ENCODE assay signal across 17 mouse cellular contexts in the genomic region with DNA sequence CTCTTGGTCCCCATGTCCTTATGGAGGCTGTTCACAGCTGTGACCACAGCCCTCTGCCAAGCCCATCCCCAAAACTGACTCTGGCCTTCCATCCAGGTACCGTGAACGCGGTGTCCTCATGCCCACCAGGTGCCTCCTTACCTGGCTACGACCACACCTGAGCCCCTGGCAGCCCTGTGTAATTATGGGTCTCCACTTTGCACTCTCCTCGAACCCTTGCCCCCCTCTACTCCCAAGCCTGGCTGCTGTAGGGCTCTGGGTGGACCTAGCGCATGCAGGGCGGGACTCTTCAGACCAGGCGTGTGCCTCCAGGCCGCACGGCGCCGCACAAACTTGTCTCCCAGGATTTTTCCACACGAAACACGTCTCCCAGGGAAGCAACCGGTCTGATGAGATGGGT. TPM values are rescaled to one million over a fixed set of nuclear protein-coding genes. Genes with fewer than 3 reads are reported as not detected.
DNase-seq lines count a peak whose midpoint lies in the region; ATAC-seq lines count a peak whose summit lies in the region.
"Had no signal": no experiment of that assay in that cellular context is flagged by ENCODE, and none has a peak within 500 bp of the region (broad histone marks: within the 10 kb centered on the region; RNA-seq: fewer than 3 reads in every experiment).

TSS of gene Pkp3 (plus strand) at position 378 of the 400 bp plus-strand sequence.

- DNase-seq in kidney, postnatal 14 days, result no peak
- DNase-seq in T-cell, adult 2 months (ENCODE audit: low spot score), result no peak
- DNase-seq in retina, embryonic 14.5 days (ENCODE audit: low spot score), result no peak
- DNase-seq: adrenal gland, adult 2 months; right cerebral cortex, postnatal 25 days had no signal

- H3K4me2 ChIP-seq in kidney, embryonic 16.5 days (replicated peaks; ENCODE audit: low read depth, low read length), result no peak within 1 kb of the TSS
- H3K4me2 ChIP-seq in embryonic facial prominence, embryonic 13.5 days, result peak within 1 kb of the TSS; percentile 49
- peak within 1 kb of the TSS; percentile 16; the same call in 1 of the 2 replicates for H3K4me2 ChIP-seq in limb, embryonic 13.5 days (replicated peaks)
- H3K4me2 ChIP-seq in heart, embryonic 12.5 days, result no peak within 1 kb of the TSS
- H3K4me2 ChIP-seq: heart, embryonic 13.5 days; hindbrain, embryonic 12.5 days; liver, embryonic 15.5 days; midbrain, embryonic 12.5 days; neural tube, embryonic 13.5 days had no signal

- no peaks in the 10 kb centered on the region for H3K36me3 ChIP-seq in kidney, embryonic 16.5 days (ENCODE audit: insufficient read depth, low read length)
- H3K36me3 ChIP-seq in embryonic facial prominence, embryonic 13.5 days, result peaks cover 5% of the 10 kb centered on the region
- no peaks in the 10 kb centered on the region for H3K36me3 ChIP-seq in limb, embryonic 13.5 days
- no peaks in the 10 kb centered on the region for H3K36me3 ChIP-seq in heart, embryonic 12.5 days
- H3K36me3 ChIP-seq: heart, embryonic 13.5 days; hindbrain, embryonic 12.5 days; kidney, embryonic 15.5 days; liver, embryonic 15.5 days; midbrain, embryonic 12.5 days; neural tube, embryonic 13.5 days had no signal

- no peak within 1 kb of the TSS for H3K9ac ChIP-seq in kidney, embryonic 16.5 days (replicated peaks; ENCODE audit: low read length)
- no peak within 1 kb of the TSS for H3K9ac ChIP-seq in embryonic facial prominence, embryonic 13.5 days
- H3K9ac ChIP-seq in limb, embryonic 13.5 days, result 0 out of 2 replicates have a peak within 1 kb of the TSS, but pooled peaks have one; percentile 19
- H3K9ac ChIP-seq in heart, embryonic 12.5 days, result no peak within 1 kb of the TSS
- H3K9ac ChIP-seq: heart, embryonic 13.5 days; hindbrain, embryonic 12.5 days; liver, embryonic 15.5 days; midbrain, embryonic 12.5 days; neural tube, embryonic 13.5 days had no signal

- H3K4me3 ChIP-seq in kidney, embryonic 16.5 days (ENCODE audit: low read length), result no peak within 1 kb of the TSS
- H3K4me3 ChIP-seq in embryonic facial prominence, embryonic 13.5 days, result no peak within 1 kb of the TSS
- H3K4me3 ChIP-seq in limb, embryonic 13.5 days, result no peak within 1 kb of the TSS
- no peak within 1 kb of the TSS for H3K4me3 ChIP-seq in heart, embryonic 12.5 days
- H3K4me3 ChIP-seq: heart, embryonic 13.5 days; hindbrain, embryonic 12.5 days; left cerebral cortex, adult 2 months; liver, embryonic 15.5 days; midbrain, embryonic 12.5 days; neural tube, embryonic 13.5 days had no signal

- H3K4me1 ChIP-seq in kidney, embryonic 16.5 days (ENCODE audit: insufficient read depth, low read length), result no peaks in the 10 kb centered on the region; the same call in 1 of the 2 replicates
- H3K4me1 ChIP-seq in embryonic facial prominence, embryonic 13.5 days, result no peaks in the 10 kb centered on the region; the same call in 1 of the 2 replicates
- H3K4me1 ChIP-seq in limb, embryonic 13.5 days, result peaks cover 7% of the 10 kb centered on the region; the same call in 1 of the 2 replicates
- H3K4me1 ChIP-seq in heart, embryonic 12.5 days (replicated peaks), result no peaks in the 10 kb centered on the region
- H3K4me1 ChIP-seq: heart, embryonic 13.5 days; hindbrain, embryonic 12.5 days; liver, embryonic 15.5 days; midbrain, embryonic 12.5 days; neural tube, embryonic 13.5 days had no signal

- H3K9me3 ChIP-seq in kidney, embryonic 16.5 days (ENCODE audit: low read length), result no peaks in the 10 kb centered on the region
- no peaks in the 10 kb centered on the region for H3K9me3 ChIP-seq in embryonic facial prominence, embryonic 13.5 days
- no peaks in the 10 kb centered on the region for H3K9me3 ChIP-seq in limb, embryonic 13.5 days
- 0 out of 2 replicates have a peak, but pooled peaks cover under 1% of the 10 kb centered on the region for H3K9me3 ChIP-seq in heart, embryonic 12.5 days (replicated peaks)
- H3K9me3 ChIP-seq: heart, embryonic 13.5 days; hindbrain, embryonic 12.5 days; kidney, embryonic 15.5 days; liver, embryonic 15.5 days; midbrain, embryonic 12.5 days; neural tube, embryonic 13.5 days had no signal

- no peak within 1 kb of the TSS for H3K27ac ChIP-seq in kidney, embryonic 16.5 days (ENCODE audit: low read length)
- peak within 1 kb of the TSS; percentile 68; the same call in 1 of the 2 replicates for H3K27ac ChIP-seq in embryonic facial prominence, embryonic 13.5 days
- no peak within 1 kb of the TSS; the same call in 1 of the 2 replicates for H3K27ac ChIP-seq in limb, embryonic 13.5 days
- no peak within 1 kb of the TSS for H3K27ac ChIP-seq in heart, embryonic 12.5 days (ENCODE audit: poor library complexity, severe bottlenecking)
- H3K27ac ChIP-seq: heart, embryonic 13.5 days; hindbrain, embryonic 12.5 days; left cerebral cortex, adult 2 months; liver, embryonic 15.5 days; midbrain, embryonic 12.5 days; neural tube, embryonic 13.5 days had no signal

- ATAC-seq in kidney, embryonic 16.5 days (ENCODE audit: low FRiP score, low TSS enrichment), result no peak
- ATAC-seq in CD4-positive, CD25-positive, alpha-beta regulatory T cell, adult 4 months, result no peak
- no peak for ATAC-seq in embryonic facial prominence, embryonic 13.5 days (ENCODE audit: insufficient number of reproducible peaks, insufficient read depth, low FRiP score, low TSS enrichment, low read depth)
- ATAC-seq in limb, embryonic 13.5 days (ENCODE audit: low FRiP score, low read depth), result no peak
- no peak for ATAC-seq in heart, embryonic 12.5 days (ENCODE audit: insufficient number of reproducible peaks, low FRiP score)

- 90% methylated on average over 15 of the region's 15 CpGs for WGBS in kidney, embryonic 16.5 days
- 84% methylated on average over 15 of the region's 15 CpGs for WGBS in embryonic facial prominence, embryonic 13.5 days
- 90% methylated on average over 15 of the region's 15 CpGs for WGBS in limb, embryonic 13.5 days
- WGBS in heart, embryonic 12.5 days, result 82% methylated on average over 15 of the region's 15 CpGs

- 0 out of 2 replicates have a peak, but pooled peaks cover 3% of the 10 kb centered on the region for H3K27me3 ChIP-seq in kidney, embryonic 16.5 days (ENCODE audit: insufficient read depth, low read length)
- peaks cover 11% of the 10 kb centered on the region; the same call in 1 of the 2 replicates for H3K27me3 ChIP-seq in embryonic facial prominence, embryonic 13.5 days
- H3K27me3 ChIP-seq in limb, embryonic 13.5 days, result peaks cover 22% of the 10 kb centered on the region
- peaks cover 87% of the 10 kb centered on the region for H3K27me3 ChIP-seq in heart, embryonic 12.5 days (replicated peaks)

RNA-seq across cellular contexts. Expression of gene Pkp3, which starts in this region (rescaled TPM):
- polyA plus RNA-seq in kidney, embryonic 16.5 days (2015; fragmentation: Nextera tagmentation; extraction: Ambion mirVana), result 9.2 and 10.5 TPM in 2 replicates
- 100 to 1,000 TPM; 293 to 427 TPM for polyA plus RNA-seq in CD4-positive, CD25-positive, alpha-beta regulatory T cell, adult 4 months (2017; shearing (Covaris generic))
- polyA plus RNA-seq in embryonic facial prominence, embryonic 13.5 days (2015; fragmentation: Nextera tagmentation; extraction: Ambion mirVana), result 36.1 and 46.2 TPM in 2 replicates
- 23.9 and 25.5 TPM in 2 replicates for polyA plus RNA-seq in limb, embryonic 13.5 days (2015; fragmentation: Nextera tagmentation; extraction: Ambion mirVana)
- polyA plus RNA-seq in heart, embryonic 12.5 days (2016; fragmentation: Nextera tagmentation; extraction: Ambion mirVana), result 0.41 and 0.50 TPM in 2 replicates

Comparison
In these comparisons a context has a peak if more than half of its experiments do, and no peak if none do; other contexts are left out.
1. H3K4me2 ChIP-seq: peak in embryonic facial prominence, embryonic 13.5 days (single experiment) and limb, embryonic 13.5 days (single experiment); none in kidney, embryonic 16.5 days (single experiment) and heart, embryonic 12.5 days (single experiment).